Mouse (Mus musculus) embryonic facial prominence, embryonic 11.5 days (tissue): ENCODE data around the gene Agrp. TPM values are rescaled to one million over a fixed set of nuclear protein-coding genes. Genes with fewer than 3 reads are reported as not detected.

Source experiments
- ATAC-seq: fragments of 200-750 bp; cut with Nextera tagmentation; replicated peaks from 2 replicates; pipeline ENCODE4 v1.8.0; 2017; ENCODE audit warnings: low read depth; ENCODE audit not compliant: insufficient number of reproducible peaks, low FRiP score, low TSS enrichment
- DNase-seq: peaks from one replicate; pipeline ENCODE4 v3.0.0-alpha.2; 2015; ENCODE audit warnings: low spot score
- H3K27ac ChIP-seq: fragments of 300-500 bp; sonication (generic); replicated peaks from 2 replicates; pipeline ENCODE4 v1.5.1; 2014; ENCODE audit warnings: mild to moderate bottlenecking, low read depth, low read length, control low read depth
- H3K27me3 ChIP-seq: fragments of 300-500 bp; sonication (generic); 2 replicates; pipeline ENCODE4 v1.6.1; 2014; ENCODE audit warnings: mild to moderate bottlenecking, low read length, moderate library complexity, mixed read lengths; ENCODE audit not compliant: control insufficient read depth, insufficient read depth
- H3K36me3 ChIP-seq: fragments of 300-500 bp; sonication (generic); replicated peaks from 2 replicates; pipeline ENCODE4 v1.6.1; 2014; ENCODE audit warnings: low read depth, mild to moderate bottlenecking, low read length, moderate library complexity, mixed read lengths; ENCODE audit not compliant: control insufficient read depth, insufficient read depth
- H3K4me1 ChIP-seq: fragments of 300-500 bp; sonication (generic); 2 replicates; pipeline ENCODE4 v1.6.1; 2014; ENCODE audit warnings: low read length, mixed read lengths; ENCODE audit not compliant: control insufficient read depth, insufficient read depth
- H3K4me2 ChIP-seq: fragments of 300-500 bp; sonication (generic); 2 replicates; pipeline ENCODE4 v1.6.1; 2014; ENCODE audit warnings: low read depth, mild to moderate bottlenecking, control low read depth, low read length, moderate library complexity
- H3K4me3 ChIP-seq: fragments of 300-500 bp; sonication (generic); 2 replicates; pipeline ENCODE4 v1.5.1; 2014; ENCODE audit warnings: low read depth, low read length, control low read depth
- H3K9ac ChIP-seq: fragments of 300-500 bp; sonication (generic); replicated peaks from 2 replicates; pipeline ENCODE4 v1.6.1; 2014; ENCODE audit warnings: mild to moderate bottlenecking, control low read depth, low read length
- H3K9me3 ChIP-seq: fragments of 300-500 bp; sonication (generic); replicated peaks from 2 replicates; pipeline ENCODE4 v1.6.1; 2016; ENCODE audit warnings: mild to moderate bottlenecking, low read length, inconsistent platforms, mixed read lengths; ENCODE audit not compliant: control insufficient read depth
- WGBS: fragments of 180-500 bp; shearing (Covaris S2); extraction: QIAGEN DNeasy Blood & Tissue Kit; methylation state at CpG from one replicate; pipeline ENCODE4 v1.1.7; 2014; 5-methylcytosine and 5-hydroxymethylcytosine counted together
- polyA plus RNA-seq: library from polyadenylated mRNA; unstranded; fragments of >200 nt; fragmentation: Nextera tagmentation; extraction: Ambion mirVana; gene quantifications from 2 replicates; pipeline ENCODE4 v1.2.1, GENCODE M21; 2014

Gene Agrp
- polyA plus RNA-seq, 1 experiment from 2014 or later = 1.0 TPM

DNA sequence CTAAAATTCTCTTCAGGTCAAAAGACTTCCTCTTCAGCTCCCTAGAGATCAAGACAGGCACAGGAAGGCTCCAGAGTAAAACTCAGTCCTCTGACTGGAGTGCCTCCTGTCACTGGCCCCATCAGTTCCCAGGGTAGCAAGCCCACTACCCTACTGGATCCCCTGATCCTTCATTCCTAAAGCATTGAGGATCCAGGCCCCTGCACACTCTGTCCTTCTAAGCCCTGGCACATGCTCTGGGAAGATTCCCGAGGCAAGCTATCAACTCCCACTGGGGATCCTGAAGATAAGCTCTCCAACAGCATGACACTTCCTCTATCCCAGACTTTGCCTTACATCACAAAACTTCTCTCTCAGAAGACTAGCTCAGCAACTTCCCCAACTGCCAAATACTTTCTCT lies 93.5 kb downstream of the Agrp start:
- no peak for ATAC-seq
- Histone ChIP-seq H3K9ac (no peak overlapping the region), H3K9me3 (no peaks in the 10 kb centered on the region), H3K27ac (no peak overlapping the region), H3K27me3 (no peaks in the 10 kb centered on the region), H3K4me2 (no peak overlapping the region; the same call in 1 of the 2 replicates), H3K36me3 (no peaks in the 10 kb centered on the region), H3K4me1 (no peaks in the 10 kb centered on the region), H3K4me3 (no peak overlapping the region)
- 61% methylated on average over 1 of the region's 1 CpGs for WGBS
- DNase-seq = no peak

DNA sequence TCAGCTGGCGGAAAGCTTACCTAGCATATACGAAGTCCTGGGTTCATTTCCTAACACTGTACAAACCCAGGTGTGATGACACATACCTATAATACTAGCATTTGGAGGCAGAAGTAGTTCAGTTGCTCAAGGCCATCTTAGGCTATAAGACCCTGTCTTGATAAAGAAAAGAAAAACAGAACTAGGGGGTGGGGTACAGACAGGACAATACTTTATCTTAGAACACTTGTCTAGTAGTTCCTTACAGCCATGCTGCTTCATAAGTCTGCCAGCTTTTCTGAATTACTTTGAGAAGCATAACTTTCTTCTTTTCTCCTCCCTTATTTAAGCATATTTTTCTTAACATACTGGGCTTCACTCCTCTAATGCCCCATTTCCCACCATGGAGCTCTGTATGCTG lies 94.4 kb downstream of the Agrp start:
- Histone ChIP-seq H3K9ac (no peak overlapping the region), H3K4me1 (no peaks in the 10 kb centered on the region), H3K27me3 (no peaks in the 10 kb centered on the region), H3K36me3 (no peaks in the 10 kb centered on the region), H3K4me2 (no peak overlapping the region), H3K27ac (no peak overlapping the region), H3K9me3 (no peaks in the 10 kb centered on the region), H3K4me3 (no peak overlapping the region)
- ATAC-seq (no peak), DNase-seq (no peak)
- WGBS = 90% methylated on average over 2 of the region's 2 CpGs

DNA sequence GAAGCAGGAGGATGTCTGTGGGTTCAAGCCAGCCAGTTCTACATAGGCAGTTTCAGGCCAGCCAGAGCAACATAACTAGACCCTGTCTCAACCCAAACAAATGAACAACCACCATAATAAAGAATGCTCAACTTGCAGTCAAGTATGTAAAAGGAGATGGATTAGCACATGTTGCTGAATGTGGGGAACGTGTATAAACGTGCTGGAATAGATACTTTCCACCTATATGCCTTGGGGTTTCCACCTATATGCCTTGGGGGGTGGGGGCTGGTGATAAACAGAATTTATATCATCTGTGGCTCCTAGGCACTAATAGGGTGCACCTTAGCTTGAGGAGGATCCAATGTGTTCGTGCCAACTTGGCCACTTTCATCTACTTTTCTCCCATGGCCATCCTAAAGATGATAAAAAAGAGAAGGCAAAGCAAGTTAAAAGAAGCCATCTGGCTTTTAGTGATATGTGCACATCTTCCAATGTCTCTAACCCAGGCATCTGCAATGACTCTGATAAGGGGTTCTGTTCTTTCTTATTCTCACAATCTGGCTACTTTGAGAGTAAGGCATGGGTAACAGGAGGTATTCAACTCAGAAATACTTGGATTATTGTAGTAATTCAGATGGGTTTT lies 95.0 kb downstream of the Agrp start:
- no peak overlapping the region for H3K4me2 ChIP-seq
- no peak overlapping the region for H3K9ac ChIP-seq
- no peaks in the 10 kb centered on the region for H3K4me1 ChIP-seq
- ATAC-seq = no peak
- H3K27ac ChIP-seq = no peak overlapping the region
- H3K4me3 ChIP-seq = no peak overlapping the region
- WGBS = 76% methylated on average over 3 of the region's 3 CpGs
- no peaks in the 10 kb centered on the region for H3K27me3 ChIP-seq
- H3K36me3 ChIP-seq = no peaks in the 10 kb centered on the region
- H3K9me3 ChIP-seq = no peaks in the 10 kb centered on the region
- no peak for DNase-seq

DNA sequence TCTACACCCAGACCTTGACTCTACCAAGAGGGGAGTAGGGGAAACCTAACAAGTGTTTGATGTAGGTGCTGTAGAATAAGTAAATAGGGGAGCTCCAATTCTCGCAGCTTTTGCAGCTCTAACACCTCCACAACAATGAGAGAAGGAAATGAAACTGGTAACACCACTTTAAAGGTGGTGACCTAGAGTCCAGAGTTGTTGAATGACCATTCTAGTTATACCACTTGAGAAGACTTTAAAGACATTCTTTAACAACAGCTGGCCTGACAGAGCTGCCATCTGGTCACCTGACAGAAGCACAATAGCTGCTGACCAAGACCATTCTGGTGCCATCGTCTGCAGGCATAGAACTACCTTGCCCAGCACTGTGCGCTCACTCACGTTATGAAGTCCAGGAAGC lies 98.3 kb downstream of the Agrp start:
- H3K4me2 ChIP-seq = no peak overlapping the region
- 86% methylated on average over 4 of the region's 4 CpGs for WGBS
- DNase-seq = no peak
- H3K27me3 ChIP-seq = no peaks in the 10 kb centered on the region
- H3K9ac ChIP-seq = no peak overlapping the region
- no peak overlapping the region for H3K27ac ChIP-seq
- H3K4me1 ChIP-seq = no peaks in the 10 kb centered on the region
- no peaks in the 10 kb centered on the region for H3K9me3 ChIP-seq
- no peak overlapping the region for H3K4me3 ChIP-seq
- no peak for ATAC-seq
- H3K36me3 ChIP-seq = no peaks in the 10 kb centered on the region

DNA sequence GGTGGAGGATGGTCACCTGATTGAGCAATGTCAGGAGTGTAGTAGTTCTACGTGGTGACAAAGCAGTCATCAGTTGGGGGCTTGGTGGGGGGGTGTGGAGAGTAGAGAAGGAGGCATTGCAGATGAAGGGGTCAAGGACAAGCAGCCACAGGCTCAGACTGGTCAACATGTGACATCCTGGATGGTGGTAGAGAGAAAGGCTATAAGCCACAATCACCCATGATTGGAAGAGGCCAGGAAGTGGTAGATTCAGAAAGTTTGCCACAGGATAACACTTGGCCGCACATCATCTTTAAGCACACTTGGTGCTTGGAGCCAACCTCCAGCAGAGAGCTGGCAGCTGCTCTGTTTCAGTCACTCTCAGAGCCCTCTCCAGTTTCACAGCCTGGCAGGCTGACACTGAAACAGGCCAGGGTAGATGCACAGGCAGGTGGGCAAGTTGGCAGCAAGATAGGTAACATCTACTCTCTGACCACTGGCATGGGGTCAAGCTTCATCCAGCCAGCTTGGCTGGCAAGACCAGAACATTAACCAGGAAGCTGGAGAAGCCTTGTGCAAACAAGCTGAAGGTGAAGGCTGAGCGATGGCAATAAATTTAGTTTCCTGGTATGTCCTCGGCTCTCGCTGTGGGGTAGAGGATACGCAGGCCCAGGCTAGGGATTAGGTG lies 100.0 kb downstream of the Agrp start:
- ATAC-seq = no peak
- Histone ChIP-seq H3K4me2 (no peak overlapping the region), H3K9me3 (no peaks in the 10 kb centered on the region), H3K36me3 (no peaks in the 10 kb centered on the region), H3K27me3 (no peaks in the 10 kb centered on the region), H3K4me3 (no peak overlapping the region), H3K4me1 (peaks cover 3% of the 10 kb centered on the region; the same call in 1 of the 2 replicates), H3K9ac (no peak overlapping the region), H3K27ac (no peak overlapping the region)
- 90% methylated on average over 6 of the region's 6 CpGs for WGBS
- no peak for DNase-seq

DNA sequence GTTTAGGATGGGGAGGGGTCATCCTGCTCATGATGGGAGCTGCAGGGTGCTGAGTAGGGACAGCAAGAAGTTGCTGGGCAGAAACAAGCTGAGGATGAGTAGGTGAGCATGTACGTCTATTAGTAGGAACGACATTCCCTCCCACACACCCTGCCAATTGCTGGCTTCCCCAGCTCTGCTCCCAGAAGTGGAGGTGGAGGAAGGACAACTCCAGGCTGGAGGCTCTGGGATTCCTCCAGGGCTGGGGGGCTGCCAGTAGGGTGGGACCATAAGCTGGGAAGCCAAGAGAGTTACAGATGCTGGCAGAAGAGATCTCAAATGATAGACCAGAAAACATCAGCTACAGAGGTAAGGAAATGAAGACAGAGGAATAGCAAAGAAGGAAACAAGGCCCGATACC lies 100.6 kb downstream of the Agrp start:
- WGBS = 98% methylated on average over 3 of the region's 3 CpGs
- Histone ChIP-seq H3K4me1 (peaks cover 3% of the 10 kb centered on the region; the same call in 1 of the 2 replicates), H3K4me3 (no peak overlapping the region), H3K4me2 (no peak overlapping the region), H3K9ac (no peak overlapping the region), H3K9me3 (no peaks in the 10 kb centered on the region), H3K27me3 (no peaks in the 10 kb centered on the region), H3K27ac (no peak overlapping the region), H3K36me3 (no peaks in the 10 kb centered on the region)
- no peak for ATAC-seq
- no peak for DNase-seq

DNA sequence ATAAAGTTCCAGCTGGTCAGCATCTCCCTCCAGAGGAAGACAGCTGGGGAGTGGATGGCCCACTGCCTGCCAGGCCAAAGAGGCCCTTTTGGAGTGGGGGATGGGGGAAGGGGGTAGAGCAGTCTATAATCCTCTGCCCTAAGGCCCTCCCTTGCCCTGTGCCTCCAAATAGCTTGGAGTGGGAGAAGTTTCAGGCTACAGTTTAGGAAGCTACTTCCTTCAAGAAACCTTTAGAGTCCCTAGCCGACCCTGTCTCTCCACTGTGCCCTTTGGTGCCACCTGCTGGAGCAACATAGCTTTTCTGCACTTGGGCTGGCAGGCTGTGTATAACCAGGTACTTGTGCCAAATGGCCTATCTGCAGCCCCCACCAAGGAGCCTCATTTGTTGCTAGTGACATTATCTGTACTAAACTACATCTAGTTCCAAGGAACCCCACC lies 103.3 kb downstream of the Agrp start:
- H3K4me1 ChIP-seq = peaks cover 3% of the 10 kb centered on the region; the same call in 1 of the 2 replicates
- H3K4me3 ChIP-seq = no peak overlapping the region
- no peak overlapping the region for H3K9ac ChIP-seq
- DNase-seq = peak; percentile 89
- H3K27ac ChIP-seq = no peak overlapping the region
- no peaks in the 10 kb centered on the region for H3K9me3 ChIP-seq
- H3K4me2 ChIP-seq = no peak overlapping the region
- H3K36me3 ChIP-seq = no peaks in the 10 kb centered on the region
- no peak; the same call in 1 of the 2 replicates for ATAC-seq
- 4% methylated on average over 1 of the region's 1 CpGs for WGBS
- H3K27me3 ChIP-seq = no peaks in the 10 kb centered on the region

DNA sequence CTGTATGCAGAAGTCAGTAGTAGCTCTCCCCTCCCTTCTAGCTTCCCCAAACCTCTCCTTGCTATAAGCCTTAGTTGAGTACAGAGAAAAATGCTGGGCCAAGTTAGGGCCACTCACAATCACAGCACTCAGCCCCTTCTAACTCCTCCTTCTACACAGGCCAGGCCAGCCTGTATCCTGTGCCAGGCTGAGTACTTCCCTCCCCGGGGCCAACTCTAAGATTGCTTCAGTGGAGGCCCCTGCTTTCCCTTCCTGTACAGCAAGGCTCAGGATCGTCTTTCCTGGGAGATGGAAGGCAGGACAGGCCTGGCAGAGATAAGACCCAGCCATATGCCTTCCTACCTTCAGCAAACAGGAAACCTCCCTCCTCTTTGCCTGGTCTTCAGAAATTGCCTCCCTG lies 103.8 kb downstream of the Agrp start:
- Histone ChIP-seq H3K27me3 (no peaks in the 10 kb centered on the region), H3K4me3 (no peak overlapping the region), H3K36me3 (no peaks in the 10 kb centered on the region), H3K9me3 (no peaks in the 10 kb centered on the region), H3K4me2 (no peak overlapping the region), H3K4me1 (peaks cover 3% of the 10 kb centered on the region; the same call in 1 of the 2 replicates), H3K9ac (no peak overlapping the region), H3K27ac (no peak overlapping the region)
- no peak for DNase-seq
- ATAC-seq = no peak
- WGBS = 20% methylated on average over 2 of the region's 2 CpGs
